Mouse (Mus musculus): Measurements from ENCODE around the gene Dnm1. TPM values are rescaled to one million over a fixed set of nuclear protein-coding genes. Genes with fewer than 3 reads are reported as not detected.

Gene Dnm1
- total RNA-seq (2021): 100 to 1,000 TPM; 241 to 308 TPM

- intact Hi-C loops (cut with DNase I): no loop called here
- DNase-seq: peak; percentile 92
Observed at GRCm38 (mm10) chr2:32353007-32353542, at the start of gene Dnm1. Gene Dnm1 (minus strand): TSS chr2:32353338.

GRCm38 (mm10) chr2:32396695-32397094, 43.6 kb upstream of the Dnm1 start:
- DNase-seq: no peak
- intact Hi-C loops (cut with DNase I): no loop called here

GRCm38 (mm10) chr2:32395946-32396621, 42.9 kb upstream of the Dnm1 start:
- intact Hi-C loops (cut with DNase I): no loop called here
- peak; percentile 89 for DNase-seq

- DNase-seq: peak; percentile 89
- intact Hi-C loops (cut with DNase I): no loop called here
Observed at GRCm38 (mm10) chr2:32395484-32395945, 42.4 kb upstream of the Dnm1 start, which contains the start of gene Ptges2. Gene Ptges2 (plus strand): TSS chr2:32395896.

- peak; percentile 30 for DNase-seq
- intact Hi-C loops (cut with DNase I): no loop called here
Observed at GRCm38 (mm10) chr2:32394973-32395372, 41.8 kb upstream of the Dnm1 start.

- DNase-seq: no peak
- intact Hi-C loops (cut with DNase I): no loop called here
Observed at GRCm38 (mm10) chr2:32392063-32392462, 38.9 kb upstream of the Dnm1 start.

GRCm38 (mm10) chr2:32390871-32391270, 37.7 kb upstream of the Dnm1 start:
- DNase-seq: no peak
- intact Hi-C loops (cut with DNase I): no loop called here

GRCm38 (mm10) chr2:32389157-32389556, 36.0 kb upstream of the Dnm1 start:
- intact Hi-C loops (cut with DNase I): no loop called here
- DNase-seq: no peak

- intact Hi-C loops (cut with DNase I): no loop called here
- DNase-seq: no peak
Observed at GRCm38 (mm10) chr2:32387706-32388490, 34.8 kb upstream of the Dnm1 start, which contains the start of gene Lcn2. Gene Lcn2 (minus strand): TSS chr2:32388252.

- intact Hi-C loops (cut with DNase I): no loop called here
- DNase-seq: no peak
Observed at GRCm38 (mm10) chr2:32382689-32383088, 29.6 kb upstream of the Dnm1 start.

- DNase-seq: peak; percentile 92
- intact Hi-C loops (cut with DNase I): no loop called here
Observed at GRCm38 (mm10) chr2:32381775-32382223, 28.7 kb upstream of the Dnm1 start, which contains the start of gene 1110008P14Rik. Gene 1110008P14Rik (minus strand): TSS chr2:32381938.

GRCm38 (mm10) chr2:32381141-32381774, 28.1 kb upstream of the Dnm1 start:
- DNase-seq: peak; percentile 54
- intact Hi-C loops (cut with DNase I): no loop called here

GRCm38 (mm10) chr2:32380001-32380500, 26.9 kb upstream of the Dnm1 start:
- intact Hi-C loops (cut with DNase I): no loop called here
- DNase-seq: no peak

- DNase-seq: no peak
- intact Hi-C loops (cut with DNase I): no loop called here
Observed at GRCm38 (mm10) chr2:32376963-32377362, 23.8 kb upstream of the Dnm1 start.

GRCm38 (mm10) chr2:32375317-32375940, 22.3 kb upstream of the Dnm1 start:
- no peak for DNase-seq
- intact Hi-C loops (cut with DNase I): no loop called here

- intact Hi-C loops (cut with DNase I): no loop called here
- DNase-seq: no peak
Observed at GRCm38 (mm10) chr2:32374191-32374590, 21.1 kb upstream of the Dnm1 start.

- no peak for DNase-seq
- intact Hi-C loops (cut with DNase I): no loop called here
Observed at GRCm38 (mm10) chr2:32367315-32367714, 14.2 kb upstream of the Dnm1 start.

- no peak for DNase-seq
- intact Hi-C loops (cut with DNase I): no loop called here
Observed at GRCm38 (mm10) chr2:32364121-32364520, 11.0 kb upstream of the Dnm1 start.

- intact Hi-C loops (cut with DNase I): no loop called here
- DNase-seq: no peak
Observed at GRCm38 (mm10) chr2:32363376-32364106, 10.4 kb upstream of the Dnm1 start.
